Mouse (Mus musculus) stomach, postnatal 0 days (tissue): ENCODE results near the gene Rptor. TPM values are rescaled to one million over a fixed set of nuclear protein-coding genes. Genes with fewer than 3 reads are reported as not detected.

Experiments used
- ATAC-seq: fragments of 200-750 bp; cut with Nextera tagmentation; 2 replicates; pipeline ENCODE4 v1.8.0; 2017; ENCODE audit not compliant: low FRiP score, low TSS enrichment
- DNase-seq: peaks from one replicate; pipeline ENCODE4 v3.0.0-alpha.2; 2016; ENCODE audit warnings: low spot score
- H3K27ac ChIP-seq: fragments of 300-500 bp; sonication (generic); replicated peaks from 2 replicates; pipeline ENCODE4 v1.5.1; 2014; ENCODE audit warnings: mild to moderate bottlenecking, control low read depth
- H3K27me3 ChIP-seq: fragments of 300-500 bp; sonication (generic); 2 replicates; pipeline ENCODE4 v1.6.1; 2014; ENCODE audit warnings: low read length; ENCODE audit not compliant: control insufficient read depth, insufficient read depth
- H3K36me3 ChIP-seq: fragments of 300-500 bp; sonication (generic); 2 replicates; pipeline ENCODE4 v1.6.1; 2014; ENCODE audit warnings: low read length, mixed read lengths; ENCODE audit not compliant: control insufficient read depth, insufficient read depth
- H3K4me1 ChIP-seq: fragments of 300-500 bp; sonication (generic); replicated peaks from 2 replicates; pipeline ENCODE4 v1.6.1; 2014; ENCODE audit warnings: antibody characterized with exemption; ENCODE audit not compliant: control insufficient read depth, insufficient read depth
- H3K4me2 ChIP-seq: fragments of 300-500 bp; sonication (generic); replicated peaks from 2 replicates; pipeline ENCODE4 v1.6.1; 2014; ENCODE audit warnings: low read depth, mild to moderate bottlenecking, control low read depth, moderate library complexity
- H3K4me3 ChIP-seq: fragments of 300-500 bp; sonication (generic); 2 replicates; pipeline ENCODE4 v1.5.1; 2014; ENCODE audit warnings: low read depth, low read length, control low read depth
- H3K9ac ChIP-seq: fragments of 300-500 bp; sonication (generic); 2 replicates; pipeline ENCODE4 v1.6.1; 2014; ENCODE audit warnings: mild to moderate bottlenecking, low read length, control low read depth, mixed read lengths
- H3K9me3 ChIP-seq: fragments of 300-500 bp; sonication (generic); 2 replicates; pipeline ENCODE4 v1.6.1; 2016; ENCODE audit warnings: low read length; ENCODE audit not compliant: control insufficient read depth
- CTCF ChIP-seq: IDR thresholded peaks from 2 replicates; pipeline ENCODE4 v1.5.1; 2016; ENCODE audit warnings: antibody characterized with exemption, low read depth, mild to moderate bottlenecking, moderate library complexity
- EP300 ChIP-seq: optimal IDR thresholded peaks from 2 replicates; pipeline ENCODE3; 2016; ENCODE audit warnings: antibody characterized with exemption
- WGBS: fragments of 180-500 bp; shearing (Covaris S2); extraction: QIAGEN DNeasy Blood & Tissue Kit; methylation state at CpG from one replicate; pipeline ENCODE4 v1.1.7; 2014; 5-methylcytosine and 5-hydroxymethylcytosine counted together
- polyA plus RNA-seq: library from polyadenylated mRNA; unstranded; fragments of >200 nt; fragmentation: Nextera tagmentation; extraction: Ambion mirVana; gene quantifications from 2 replicates; pipeline ENCODE4 v1.2.1, GENCODE M21; 2015

Gene Rptor
- polyA plus RNA-seq, 1 experiment from 2014 or later, result 3.7 TPM

- TF ChIP-seq EP300 (no peak), CTCF (no peak)
- 86% methylated on average over 7 of the region's 7 CpGs for WGBS
Observed at GRCm38 (mm10) chr11:119643347-119643746, 40.6 kb downstream of the Rptor start.

GRCm38 (mm10) chr11:119644140-119644539 lies 41.4 kb downstream of the Rptor start:
- Histone ChIP-seq H3K4me3 (no peak overlapping the region), H3K36me3 (no peaks in the 10 kb centered on the region), H3K9ac (no peak overlapping the region), H3K4me1 (no peaks in the 10 kb centered on the region), H3K27ac (no peak overlapping the region), H3K27me3 (no peaks in the 10 kb centered on the region), H3K9me3 (no peaks in the 10 kb centered on the region), H3K4me2 (no peak overlapping the region)
- 53% methylated on average over 7 of the region's 7 CpGs for WGBS
- DNase-seq (no peak), ATAC-seq (no peak)
- TF ChIP-seq EP300, result no peak
- TF ChIP-seq CTCF, result no peak

More at GRCm38 (mm10) chr11:119643347-119643746, 40.6 kb downstream of the Rptor start:
- Histone ChIP-seq H3K9ac (no peak overlapping the region), H3K4me2 (no peak overlapping the region), H3K4me3 (no peak overlapping the region), H3K27me3 (no peaks in the 10 kb centered on the region), H3K9me3 (no peaks in the 10 kb centered on the region), H3K36me3 (no peaks in the 10 kb centered on the region), H3K27ac (no peak overlapping the region), H3K4me1 (no peaks in the 10 kb centered on the region)
- DNase-seq, result no peak
- no peak for ATAC-seq

DNA sequence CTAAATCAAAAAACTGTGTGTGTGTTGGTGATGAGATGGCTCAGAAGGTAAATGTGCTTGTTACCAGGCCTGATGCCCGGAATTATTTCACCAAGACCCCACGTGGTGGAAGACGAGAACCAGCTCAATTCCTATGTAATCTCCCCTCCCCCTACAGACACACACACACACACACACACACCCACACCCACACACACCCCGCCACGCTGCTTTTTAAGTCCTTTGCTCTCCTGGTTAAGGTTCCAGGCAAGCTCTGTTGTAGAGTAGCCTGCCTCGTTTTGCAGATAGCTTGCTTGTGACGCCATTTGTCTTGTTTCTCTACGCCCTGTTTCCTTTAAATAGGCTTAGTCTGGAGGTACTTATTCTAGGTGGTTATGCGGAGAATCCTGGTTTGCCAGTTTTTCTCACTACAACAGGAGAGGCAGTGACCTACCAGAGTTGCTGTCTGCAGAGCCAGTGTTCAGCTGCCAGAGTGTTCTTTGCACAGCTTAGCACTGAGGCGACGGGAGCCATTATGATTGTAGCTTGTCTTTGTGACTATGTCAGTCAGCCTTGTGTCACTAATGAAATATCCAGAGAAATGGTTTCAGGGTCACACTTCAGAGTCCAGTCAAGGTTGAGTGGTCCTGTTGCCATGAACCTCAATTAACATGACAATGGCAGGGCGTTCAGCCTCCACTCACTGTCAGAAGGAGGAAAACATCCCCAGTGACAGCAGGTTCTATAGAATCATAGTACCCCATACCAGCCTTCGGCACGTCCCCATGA lies 42.1 kb downstream of the Rptor start:
- Histone ChIP-seq H3K4me3 (no peak overlapping the region), H3K9ac (no peak overlapping the region), H3K27ac (no peak overlapping the region), H3K36me3 (no peaks in the 10 kb centered on the region), H3K27me3 (no peaks in the 10 kb centered on the region), H3K4me2 (no peak overlapping the region), H3K9me3 (no peaks in the 10 kb centered on the region), H3K4me1 (no peaks in the 10 kb centered on the region)
- no peak for TF ChIP-seq CTCF
- TF ChIP-seq EP300, result no peak
- no peak for ATAC-seq
- WGBS, result 78% methylated on average over 14 of the region's 14 CpGs
- no peak for DNase-seq

DNA sequence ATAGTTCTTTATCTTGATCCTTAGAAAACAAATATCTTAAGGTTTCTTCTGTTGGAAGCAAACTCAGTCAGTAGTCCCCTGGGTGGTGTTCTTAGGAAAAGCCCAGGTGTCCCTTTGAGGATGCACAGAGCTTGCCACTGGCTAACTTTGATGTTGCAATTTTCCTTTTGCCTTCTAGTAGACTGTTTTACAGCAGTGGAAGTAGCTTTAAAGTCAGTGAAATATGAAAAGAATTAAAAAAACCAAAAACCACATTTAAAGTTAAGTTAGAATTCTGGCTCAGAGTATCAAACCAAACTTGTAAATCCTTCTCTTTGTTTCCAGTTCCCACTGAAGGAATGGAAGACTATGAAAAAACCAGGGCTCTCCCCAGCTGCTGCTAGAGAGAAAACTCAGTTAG lies 47.8 kb downstream of the Rptor start:
- TF ChIP-seq EP300 (no peak), CTCF (no peak)
- ATAC-seq, result no peak
- H3K27me3 ChIP-seq, result no peaks in the 10 kb centered on the region
- no peak overlapping the region for H3K27ac ChIP-seq
- no peaks in the 10 kb centered on the region for H3K36me3 ChIP-seq
- DNase-seq, result no peak
- H3K4me1 ChIP-seq, result no peaks in the 10 kb centered on the region
- H3K4me2 ChIP-seq, result no peak overlapping the region
- H3K9ac ChIP-seq, result no peak overlapping the region
- H3K9me3 ChIP-seq, result no peaks in the 10 kb centered on the region
- no peak overlapping the region for H3K4me3 ChIP-seq

DNA sequence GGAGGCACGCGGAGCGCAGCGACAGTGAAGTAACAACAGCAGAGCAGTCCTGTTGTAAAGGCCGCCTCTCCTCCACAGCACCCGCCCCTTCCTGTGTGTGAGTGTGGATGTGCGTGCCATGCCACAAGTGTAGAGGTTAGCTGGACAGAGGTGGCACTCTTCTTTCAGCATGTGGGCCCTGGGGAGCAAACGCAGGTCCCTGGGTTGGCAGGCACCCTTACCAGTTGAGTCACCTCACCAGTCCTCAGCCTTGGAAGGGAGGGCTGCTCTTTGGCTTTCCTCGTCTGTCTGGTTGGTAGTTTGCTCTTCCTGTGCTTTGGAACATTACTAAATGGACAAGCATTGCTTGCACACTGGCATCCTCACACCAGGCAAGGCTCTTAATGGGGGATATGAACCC lies 50.6 kb downstream of the Rptor start:
- H3K27me3 ChIP-seq, result no peaks in the 10 kb centered on the region
- no peak overlapping the region for H3K27ac ChIP-seq
- H3K9me3 ChIP-seq, result no peaks in the 10 kb centered on the region
- H3K4me1 ChIP-seq, result no peaks in the 10 kb centered on the region
- WGBS, result 85% methylated on average over 9 of the region's 9 CpGs
- H3K4me2 ChIP-seq, result no peak overlapping the region
- no peak overlapping the region for H3K9ac ChIP-seq
- no peak for TF ChIP-seq EP300
- no peak for TF ChIP-seq CTCF
- no peak for DNase-seq
- ATAC-seq, result no peak
- H3K36me3 ChIP-seq, result no peaks in the 10 kb centered on the region
- no peak overlapping the region for H3K4me3 ChIP-seq

GRCm38 (mm10) chr11:119657534-119657933 lies 54.8 kb downstream of the Rptor start:
- Histone ChIP-seq H3K27me3 (no peaks in the 10 kb centered on the region), H3K4me1 (no peaks in the 10 kb centered on the region), H3K27ac (no peak overlapping the region), H3K4me2 (no peak overlapping the region), H3K36me3 (no peaks in the 10 kb centered on the region), H3K9ac (no peak overlapping the region), H3K9me3 (no peaks in the 10 kb centered on the region), H3K4me3 (no peak overlapping the region)
- no peak for DNase-seq
- ATAC-seq, result no peak
- TF ChIP-seq CTCF (no peak), EP300 (no peak)
- 53% methylated on average over 6 of the region's 6 CpGs for WGBS
